Comparison of ENCODE assay signal across 9 mouse cellular contexts in the genomic region with DNA sequence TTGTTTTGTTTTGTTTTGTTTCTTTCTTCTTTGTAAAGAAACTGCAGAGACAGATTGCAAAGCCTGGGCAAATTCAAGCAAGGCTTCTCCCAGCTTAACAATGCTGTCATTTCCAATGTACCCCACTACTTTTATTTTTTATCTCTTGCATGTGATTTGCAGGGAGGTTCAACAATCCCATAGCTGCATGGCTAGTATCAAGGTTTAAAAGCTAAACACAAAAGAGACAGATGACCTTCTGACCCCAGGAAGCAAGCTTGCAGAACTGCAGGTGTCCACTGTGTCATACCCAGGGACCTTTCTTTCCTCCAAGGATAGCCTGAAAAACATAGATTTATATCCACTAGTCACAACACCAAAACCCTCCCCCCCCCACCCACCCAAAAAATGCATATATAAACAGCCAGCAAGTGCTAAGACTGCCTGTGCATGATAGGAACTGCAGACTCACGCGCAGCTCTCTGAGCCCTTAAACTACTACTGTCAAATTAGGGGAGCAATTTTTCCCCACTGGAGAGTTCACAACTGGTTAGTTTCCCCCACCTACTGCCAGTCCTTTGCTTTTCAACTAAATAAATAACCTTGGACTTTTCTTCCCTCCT.
A peak's percentile ranks its signal among the peaks of the same experiment; 100 is the strongest.
DNase-seq lines count a peak whose midpoint lies in the region; ATAC-seq lines count a peak whose summit lies in the region.
"Had no signal": no experiment of that assay in that cellular context is flagged by ENCODE, and none has a peak within 500 bp of the region (broad histone marks: within the 10 kb centered on the region; RNA-seq: fewer than 3 reads in every experiment).

No protein-coding gene starts in this region.

- H3K36me3 ChIP-seq in kidney, embryonic 14.5 days (ENCODE audit: control insufficient read depth, insufficient read depth, low read length) = no peaks in the 10 kb centered on the region
- no peaks in the 10 kb centered on the region for H3K36me3 ChIP-seq in embryonic facial prominence, embryonic 14.5 days (ENCODE audit: control insufficient read depth, insufficient read depth, low read length)
- H3K36me3 ChIP-seq in intestine, embryonic 14.5 days (ENCODE audit: control insufficient read depth, insufficient read depth, low read length) = no peaks in the 10 kb centered on the region
- H3K36me3 ChIP-seq in midbrain, embryonic 16.5 days (ENCODE audit: control insufficient read depth, insufficient read depth, low read length) = no peaks in the 10 kb centered on the region

- no peaks in the 10 kb centered on the region for H3K9me3 ChIP-seq in kidney, embryonic 14.5 days (ENCODE audit: control insufficient read depth, low read length)
- no peaks in the 10 kb centered on the region for H3K9me3 ChIP-seq in embryonic facial prominence, embryonic 14.5 days (ENCODE audit: control insufficient read depth, low read length)
- no peaks in the 10 kb centered on the region for H3K9me3 ChIP-seq in intestine, embryonic 14.5 days (ENCODE audit: control insufficient read depth, low read length)
- no peaks in the 10 kb centered on the region for H3K9me3 ChIP-seq in midbrain, embryonic 16.5 days (replicated peaks; ENCODE audit: control insufficient read depth, low read length, poor library complexity, severe bottlenecking)

- 42% methylated on average over 2 of the region's 2 CpGs for WGBS in kidney, embryonic 14.5 days
- WGBS in embryonic facial prominence, embryonic 14.5 days = 35% methylated on average over 2 of the region's 2 CpGs
- 29% methylated on average over 2 of the region's 2 CpGs for WGBS in intestine, embryonic 14.5 days
- WGBS in midbrain, embryonic 16.5 days = 33% methylated on average over 2 of the region's 2 CpGs

- peaks cover 34% of the 10 kb centered on the region for H3K4me1 ChIP-seq in kidney, embryonic 14.5 days (ENCODE audit: control insufficient read depth, insufficient read depth, low read length)
- H3K4me1 ChIP-seq in embryonic facial prominence, embryonic 14.5 days (ENCODE audit: control insufficient read depth, insufficient read depth, low read length) = peaks cover 43% of the 10 kb centered on the region
- peaks cover 53% of the 10 kb centered on the region for H3K4me1 ChIP-seq in intestine, embryonic 14.5 days (replicated peaks; ENCODE audit: control insufficient read depth, insufficient read depth, low read length)
- H3K4me1 ChIP-seq in midbrain, embryonic 16.5 days (ENCODE audit: control insufficient read depth, insufficient read depth, low read length) = peaks cover 20% of the 10 kb centered on the region

- H3K4me3 ChIP-seq in kidney, embryonic 14.5 days (ENCODE audit: low read length) = no peak overlapping the region
- peak overlapping the region; percentile 88; the same call in 1 of the 2 replicates for H3K4me3 ChIP-seq in embryonic facial prominence, embryonic 14.5 days (ENCODE audit: low read depth, low read length)
- H3K4me3 ChIP-seq in intestine, embryonic 14.5 days (ENCODE audit: low read depth, low read length) = no peak overlapping the region
- peak overlapping the region; percentile 71 for H3K4me3 ChIP-seq in midbrain, embryonic 16.5 days (ENCODE audit: low read depth, low read length)

- peak overlapping the region; percentile 44 for H3K27ac ChIP-seq in kidney, embryonic 14.5 days (ENCODE audit: low read depth, low read length)
- peak overlapping the region; percentile 100 for H3K27ac ChIP-seq in embryonic facial prominence, embryonic 14.5 days (replicated peaks; ENCODE audit: low read depth, low read length)
- H3K27ac ChIP-seq in intestine, embryonic 14.5 days (ENCODE audit: low read depth) = peak overlapping the region; percentile 100
- peak overlapping the region; percentile 53 for H3K27ac ChIP-seq in midbrain, embryonic 16.5 days (ENCODE audit: low read length)

- H3K9ac ChIP-seq in kidney, embryonic 14.5 days (ENCODE audit: low read depth, low read length) = no peak overlapping the region; the same call in 1 of the 2 replicates
- H3K9ac ChIP-seq in embryonic facial prominence, embryonic 14.5 days (ENCODE audit: low read depth, low read length) = peak overlapping the region; percentile 26; the same call in 1 of the 2 replicates
- 0 out of 2 replicates have a peak overlapping the region, but pooled peaks have one; percentile 90 for H3K9ac ChIP-seq in intestine, embryonic 14.5 days (ENCODE audit: low read length)
- H3K9ac ChIP-seq in midbrain, embryonic 16.5 days (ENCODE audit: low read depth, low read length) = peak overlapping the region; percentile 44; the same call in 1 of the 2 replicates

- H3K27me3 ChIP-seq in kidney, embryonic 14.5 days (ENCODE audit: control insufficient read depth, insufficient read depth, low read length) = no peaks in the 10 kb centered on the region
- no peaks in the 10 kb centered on the region for H3K27me3 ChIP-seq in embryonic facial prominence, embryonic 14.5 days (replicated peaks; ENCODE audit: control insufficient read depth, insufficient read depth, low read length)
- H3K27me3 ChIP-seq in intestine, embryonic 14.5 days (replicated peaks; ENCODE audit: control insufficient read depth, insufficient read depth, low read length) = no peaks in the 10 kb centered on the region
- H3K27me3 ChIP-seq in midbrain, embryonic 16.5 days (ENCODE audit: control insufficient read depth, insufficient read depth, low read depth, low read length) = no peaks in the 10 kb centered on the region

- H3K4me2 ChIP-seq in kidney, embryonic 14.5 days (replicated peaks; ENCODE audit: low read depth, low read length) = peak overlapping the region; percentile 66; the same call in 1 of the 2 replicates
- peak overlapping the region; percentile 89 for H3K4me2 ChIP-seq in embryonic facial prominence, embryonic 14.5 days (ENCODE audit: low read depth, low read length)
- H3K4me2 ChIP-seq in intestine, embryonic 14.5 days (ENCODE audit: low read length) = peak overlapping the region; percentile 91
- peak overlapping the region; percentile 41 for H3K4me2 ChIP-seq in midbrain, embryonic 16.5 days (ENCODE audit: low read length)

- no peak for ATAC-seq in kidney, embryonic 14.5 days (ENCODE audit: low FRiP score, low TSS enrichment)
- ATAC-seq in embryonic facial prominence, embryonic 14.5 days (ENCODE audit: low read depth) = no peak
- no peak for ATAC-seq in intestine, embryonic 14.5 days (replicated peaks; ENCODE audit: low FRiP score, low TSS enrichment, low read depth)
- ATAC-seq in midbrain, embryonic 16.5 days = no peak

- no peak for DNase-seq in kidney, adult 8-10 months
- DNase-seq in embryonic facial prominence, embryonic 14.5 days (ENCODE audit: low spot score) = no peak
- DNase-seq in intestine, embryonic 14.5 days (ENCODE audit: low spot score) = no peak
- DNase-seq in urinary bladder, adult 2 months (ENCODE audit: low spot score) = no peak
- no peak for DNase-seq in layer of hippocampus, adult 9-10 months (ENCODE audit: low spot score)
- no peak for DNase-seq in cerebellum, postnatal 4 days (ENCODE audit: low spot score in 2 of 2)
- DNase-seq: thymus, postnatal 36 days had no signal

Comparison
In these comparisons a context has a peak if more than half of its experiments do, and no peak if none do; other contexts are left out.
1. H3K27ac ChIP-seq: peak in every context shown above with its lines; median percentile 100 in embryonic facial prominence, embryonic 14.5 days; 100 in intestine, embryonic 14.5 days; 53 in midbrain, embryonic 16.5 days; 44 in kidney, embryonic 14.5 days.
2. H3K4me2 ChIP-seq: peak in every context shown above with its lines; median percentile 91 in intestine, embryonic 14.5 days; 89 in embryonic facial prominence, embryonic 14.5 days; 66 in kidney, embryonic 14.5 days; 41 in midbrain, embryonic 16.5 days.
3. H3K4me3 ChIP-seq: peak in embryonic facial prominence, embryonic 14.5 days (single experiment) and midbrain, embryonic 16.5 days (single experiment); none in kidney, embryonic 14.5 days (single experiment) and intestine, embryonic 14.5 days (single experiment).